Mouse (Mus musculus) CH12F3 (cell line): ENCODE data around the gene Klhl11.

Source experiments
- in situ Hi-C: fragments of 300-500 bp; cut with MboI; formaldehyde crosslinking; loops from 2 replicates; pipeline ENCODE4 v1.14.3; 2020; ENCODE audit warnings: low sequenced_read_pairs

Klhl11 gene

DNA sequence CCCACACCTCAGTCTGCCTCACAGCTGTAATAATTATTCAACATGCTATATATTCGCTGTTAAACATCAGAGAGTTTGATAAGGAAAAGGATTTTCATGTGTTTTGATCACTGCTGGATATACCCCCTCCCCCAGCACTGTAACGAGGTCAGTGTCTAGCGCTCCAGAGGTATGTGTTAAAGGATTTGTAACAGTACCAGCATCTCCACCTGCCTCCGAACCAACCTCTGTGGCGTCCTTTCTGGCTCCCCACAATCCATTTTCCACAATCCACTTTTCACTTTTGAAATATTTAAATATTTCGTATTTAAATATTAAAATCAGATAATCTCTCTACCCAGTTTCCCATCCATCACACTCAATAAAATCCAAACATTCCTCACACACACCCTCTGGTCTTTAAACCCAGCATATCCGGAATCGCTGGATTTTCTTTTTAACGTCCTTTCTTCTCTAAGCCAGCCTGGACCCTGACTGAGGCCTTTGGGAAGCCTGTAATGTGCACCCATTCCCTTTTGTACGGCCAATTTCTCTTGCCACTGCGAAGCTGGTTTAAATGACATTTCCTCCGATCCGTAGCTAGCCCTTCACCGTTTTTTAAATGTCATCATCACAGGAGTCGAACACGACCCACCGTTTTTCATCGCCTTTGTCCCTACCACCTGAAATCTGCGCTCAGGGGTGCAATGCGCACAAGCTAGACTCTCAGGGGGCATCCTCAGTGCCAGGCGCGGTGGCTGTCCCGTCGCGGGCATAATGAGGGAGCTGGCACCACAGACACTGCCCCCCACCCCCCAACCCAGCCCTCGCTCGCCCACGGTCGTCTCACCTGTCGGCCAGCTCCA is 967 bp downstream of the Klhl11 start:
- in situ Hi-C loops: no loop called here

DNA sequence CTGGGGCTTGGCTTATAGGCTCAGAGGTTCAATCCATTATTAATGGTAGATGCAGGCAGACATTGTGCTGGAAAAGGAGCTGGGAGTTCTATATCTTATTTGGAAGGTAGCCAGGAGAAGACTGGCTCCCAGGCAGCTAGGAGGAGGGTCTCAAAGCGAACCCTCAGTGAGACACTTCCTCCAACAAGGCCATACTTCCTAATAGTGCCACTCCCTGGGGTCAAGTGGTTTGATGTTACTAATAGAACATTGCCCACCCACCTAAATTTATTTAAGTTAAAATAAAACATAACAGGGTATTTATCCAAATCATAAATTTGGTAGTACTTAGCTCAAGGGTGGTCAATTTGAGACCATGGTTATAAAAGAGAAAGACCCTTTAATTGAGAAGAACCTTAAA is 6.7 kb downstream of the Klhl11 start:
- in situ Hi-C loops: no loop called here

DNA sequence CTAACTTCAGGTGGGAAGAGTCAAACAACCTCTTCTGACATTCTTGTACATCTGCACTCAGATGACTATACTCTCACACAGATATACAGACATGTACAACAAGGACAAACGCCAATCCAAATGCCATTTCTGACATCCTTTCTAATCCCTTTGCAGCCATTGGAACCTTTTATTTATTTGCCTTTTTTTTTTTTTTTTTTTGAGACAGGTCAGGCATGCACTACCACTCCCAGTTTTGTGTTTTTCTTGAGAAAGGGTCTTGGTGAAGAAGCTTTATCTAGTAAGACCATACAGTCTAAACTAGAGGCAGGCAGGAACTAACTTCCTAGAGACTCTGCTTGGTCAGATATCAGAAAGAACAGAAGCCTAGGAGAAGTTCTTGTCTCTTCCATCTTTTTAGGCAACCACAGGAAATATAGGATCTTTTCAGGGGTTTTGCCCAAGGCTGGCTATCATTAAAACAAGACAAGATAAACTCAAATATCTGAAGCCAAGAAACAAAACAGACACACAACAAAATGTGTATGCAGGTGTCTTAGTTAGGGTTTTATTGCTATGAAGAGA is 7.2 kb downstream of the Klhl11 start:
- in situ Hi-C loops: no loop called here

DNA sequence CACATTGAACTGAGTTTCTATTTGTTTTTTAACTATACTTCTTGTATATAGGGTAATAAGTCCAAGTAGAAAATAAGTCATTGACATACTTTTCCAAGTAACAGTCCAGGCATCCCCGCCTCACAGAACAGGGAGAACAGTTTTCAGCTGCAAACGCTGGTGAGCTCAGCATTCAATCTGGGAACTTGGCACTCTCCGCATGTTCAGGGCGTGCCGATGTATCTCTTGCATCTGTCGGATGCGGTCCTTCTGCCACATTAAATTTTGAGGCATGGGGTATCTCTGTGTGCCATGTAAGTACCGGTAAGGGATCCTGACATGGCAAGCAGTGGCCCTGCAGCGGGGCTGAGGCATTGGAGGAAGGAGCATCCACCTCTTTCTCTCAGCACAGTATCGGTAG is 9.8 kb downstream of the Klhl11 start:
- in situ Hi-C loops: no loop called here

DNA sequence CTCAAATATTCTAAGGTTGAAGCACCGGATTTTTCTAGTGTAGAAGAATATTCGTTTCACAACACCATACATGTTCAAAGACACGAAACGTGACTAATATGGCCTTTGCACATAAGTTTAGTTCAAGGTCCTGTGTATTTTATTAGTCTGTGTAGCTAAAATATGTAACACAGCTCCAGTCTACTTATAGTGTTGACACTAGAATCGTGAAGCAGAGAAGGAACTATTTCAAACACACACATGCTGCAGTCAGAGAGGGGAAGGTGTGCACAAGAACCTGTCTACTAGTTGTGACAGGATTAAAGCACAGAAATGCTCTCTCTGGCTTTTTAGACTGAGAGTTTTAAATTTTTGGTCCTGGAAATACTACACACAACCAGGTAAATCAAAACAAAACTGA is 14.8 kb downstream of the Klhl11 start:
- in situ Hi-C loops: no loop called here

DNA sequence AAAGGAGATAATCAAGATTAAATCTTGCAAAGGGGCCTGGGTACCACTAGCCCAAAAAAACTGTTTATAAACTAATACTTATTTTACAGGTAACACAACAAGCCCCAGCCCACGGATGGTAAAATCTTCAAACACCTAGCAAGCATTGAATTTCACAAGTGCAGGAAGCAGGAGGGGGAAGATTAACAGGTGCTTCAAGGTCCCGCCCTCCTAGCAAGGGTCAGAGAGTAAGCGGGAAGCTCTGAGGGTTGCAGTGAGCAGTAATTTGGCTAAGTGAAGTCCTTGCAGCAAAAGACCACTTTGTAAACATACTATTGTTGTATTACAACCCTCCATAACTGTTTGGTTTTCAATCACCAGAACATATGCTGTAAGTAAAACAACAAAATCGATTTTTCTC is 15.3 kb downstream of the Klhl11 start:
- in situ Hi-C loops: no loop called here

DNA sequence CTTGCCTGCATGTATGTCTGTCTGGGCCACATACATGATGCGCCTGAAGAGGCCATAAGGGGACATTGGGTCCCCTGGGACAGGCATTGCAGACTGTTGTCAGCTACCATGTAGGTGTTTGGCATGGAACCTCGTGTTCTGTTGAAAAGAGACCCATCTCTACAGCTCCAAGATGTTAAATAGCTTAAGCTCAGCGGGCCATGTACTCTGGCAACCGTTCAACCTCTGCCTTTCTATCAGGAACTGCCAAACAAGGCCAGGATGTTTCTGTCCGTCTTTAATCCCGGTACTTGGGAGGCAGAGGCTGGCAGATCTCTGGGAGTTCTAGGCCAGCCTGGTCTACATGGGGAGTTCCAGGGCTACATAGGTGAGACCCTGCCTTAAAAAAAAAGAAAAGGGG is 29.9 kb downstream of the Klhl11 start:
- in situ Hi-C loops: no loop called here

DNA sequence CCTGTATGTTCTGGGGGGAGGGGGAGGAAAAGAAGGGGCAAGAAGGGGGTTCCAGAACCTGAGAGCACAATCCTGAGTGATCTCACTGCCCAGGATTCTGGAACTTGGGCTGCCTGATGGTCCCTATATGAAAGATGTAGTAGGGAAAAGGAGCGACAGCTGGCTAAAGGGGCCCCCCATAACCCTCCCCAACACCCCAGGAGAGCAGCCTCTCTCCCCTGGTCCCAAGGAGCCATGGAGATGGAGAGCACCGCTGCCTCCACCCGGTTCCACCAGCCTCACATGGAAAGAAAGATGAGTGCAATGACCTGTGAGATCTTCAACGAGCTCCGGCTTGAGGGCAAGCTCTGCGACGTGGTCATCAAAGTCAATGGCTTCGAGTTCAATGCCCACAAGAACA is 30.7 kb downstream of the Klhl11 start, which contains the start of the genes Nt5c3b and Klhl10:
TSS of gene Nt5c3b (minus strand) at position 12 of the 400 bp plus-strand sequence.
TSS of gene Klhl10 (plus strand) at position 121 of the 400 bp plus-strand sequence.
- in situ Hi-C loops: no loop called here

DNA sequence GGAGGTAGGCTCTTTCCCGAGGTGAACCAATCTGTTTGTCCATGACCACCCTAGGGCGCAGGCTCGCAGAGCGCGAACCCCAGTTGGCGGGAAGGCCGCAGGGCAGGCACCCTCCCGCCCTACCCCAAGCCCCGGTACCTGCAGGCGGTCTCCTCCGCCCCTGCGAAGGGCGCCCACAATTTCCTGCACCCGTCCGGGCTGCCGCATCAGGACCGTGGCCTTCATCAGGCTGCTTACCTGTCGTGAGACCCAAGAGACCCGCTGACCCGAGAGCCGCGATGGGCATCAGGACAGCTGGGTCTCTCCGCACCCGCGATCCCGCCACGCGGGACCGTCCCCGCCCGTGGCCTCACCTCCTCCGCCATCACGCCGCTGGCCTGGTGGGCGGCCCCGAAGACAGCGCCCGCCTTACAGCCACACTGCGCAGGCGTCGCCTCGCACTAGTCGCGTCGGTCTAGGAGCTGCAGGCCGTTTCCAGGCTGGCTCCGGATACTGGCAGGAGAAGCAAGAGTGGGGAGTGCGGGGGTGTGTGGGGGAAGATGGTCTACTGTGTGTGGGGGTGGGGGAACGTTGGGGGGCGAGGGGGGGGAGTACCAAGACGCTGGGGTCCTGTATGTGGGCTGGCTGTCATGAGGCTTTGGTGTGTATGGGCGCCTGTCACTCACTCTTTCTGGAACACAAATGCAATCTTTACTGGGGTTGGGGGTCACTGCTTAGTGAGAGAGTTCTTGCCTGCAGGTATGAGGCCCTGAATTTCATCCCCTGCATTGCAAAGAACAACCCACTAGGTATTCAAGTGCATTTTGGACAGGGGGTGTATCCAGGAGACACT is 31.6 kb downstream of the Klhl11 start:
- in situ Hi-C loops: no loop called here

DNA sequence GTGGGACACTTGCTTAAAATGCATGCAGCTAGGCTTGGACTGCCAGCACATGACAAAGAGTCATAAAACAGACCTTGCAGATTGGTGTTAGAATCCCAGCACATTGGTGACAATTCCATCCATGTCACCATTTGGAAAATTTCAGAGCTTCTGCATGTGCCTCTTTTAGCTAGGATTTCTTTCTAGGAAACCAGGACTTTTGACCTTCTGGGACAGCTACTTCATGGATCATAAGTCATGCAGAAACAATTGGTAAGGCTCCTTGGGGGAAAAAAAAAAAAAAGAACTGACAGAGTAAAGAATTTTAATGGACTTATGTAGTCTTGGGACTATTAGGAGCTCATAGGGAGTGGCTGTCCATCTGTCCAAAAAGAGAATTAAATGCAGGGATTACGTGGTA is 34.6 kb downstream of the Klhl11 start:
- in situ Hi-C loops: no loop called here

DNA sequence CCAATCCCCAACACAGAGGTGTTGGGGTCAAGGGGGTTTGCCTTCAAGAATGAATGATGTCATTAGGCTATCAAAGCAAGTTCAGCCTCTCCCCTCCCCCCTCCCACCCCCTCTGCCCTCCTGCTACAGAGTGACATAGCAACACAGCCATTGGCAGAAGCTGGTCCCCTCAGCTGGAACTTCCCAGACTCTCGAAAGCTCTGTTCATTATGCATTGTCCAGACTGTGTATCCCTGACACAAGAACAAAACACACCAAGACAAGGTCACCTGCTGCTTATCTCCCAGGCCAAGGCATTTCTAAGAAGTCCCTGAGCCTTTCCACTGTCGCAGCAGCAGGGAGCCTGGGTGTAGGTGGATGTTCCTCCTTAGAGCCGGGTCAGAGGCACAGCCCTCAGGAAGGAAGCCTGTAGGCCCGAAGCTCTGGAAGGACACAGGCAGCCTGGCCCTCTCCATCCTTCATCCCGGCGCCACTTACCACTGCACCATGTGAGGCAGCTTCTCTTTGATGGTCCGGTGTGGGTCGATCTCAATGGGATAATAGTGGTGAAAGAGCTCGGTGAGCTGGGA is 36.8 kb downstream of the Klhl11 start:
- in situ Hi-C loops: no loop called here

DNA sequence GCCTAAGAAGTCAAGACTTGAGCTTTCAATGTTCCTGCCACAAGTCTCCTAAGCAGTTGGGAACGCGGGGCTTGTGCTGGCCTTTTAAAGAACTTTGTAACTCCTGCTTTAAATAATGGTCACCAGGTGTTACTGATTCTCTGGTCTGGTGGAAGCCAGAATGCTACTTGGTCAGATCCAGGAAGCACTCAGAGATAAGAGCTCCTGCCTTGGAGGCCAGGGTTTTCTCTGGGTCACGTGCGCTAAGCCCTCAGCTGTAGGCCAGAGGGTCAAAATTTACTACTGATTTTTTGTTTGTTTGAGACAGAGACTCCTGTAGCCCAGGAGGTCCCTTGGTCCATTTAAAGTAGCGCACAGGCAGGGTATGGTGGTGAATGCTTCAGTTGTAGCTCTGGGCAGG is 40.5 kb downstream of the Klhl11 start:
- in situ Hi-C loops: no loop called here

DNA sequence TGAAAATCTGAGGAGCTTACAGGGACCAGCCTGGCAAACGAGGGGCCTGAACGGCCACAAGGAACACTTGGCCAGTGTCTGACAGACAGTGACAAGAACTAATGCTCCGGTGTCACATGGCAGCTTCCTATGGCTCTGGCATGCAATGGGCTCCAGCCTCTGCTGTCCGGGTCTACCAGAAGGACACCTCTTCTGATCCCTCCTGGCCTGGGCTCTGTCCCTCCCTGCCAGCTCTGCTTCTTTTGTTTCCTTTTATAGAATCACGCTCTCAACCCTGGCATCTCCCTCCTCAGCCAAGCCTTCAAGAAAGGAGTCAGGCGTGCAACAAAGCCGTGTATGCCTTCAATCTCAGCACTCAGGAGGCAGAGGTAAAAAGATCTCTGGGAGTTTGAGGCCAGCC is 42.5 kb downstream of the Klhl11 start:
- in situ Hi-C loops: no loop called here

DNA sequence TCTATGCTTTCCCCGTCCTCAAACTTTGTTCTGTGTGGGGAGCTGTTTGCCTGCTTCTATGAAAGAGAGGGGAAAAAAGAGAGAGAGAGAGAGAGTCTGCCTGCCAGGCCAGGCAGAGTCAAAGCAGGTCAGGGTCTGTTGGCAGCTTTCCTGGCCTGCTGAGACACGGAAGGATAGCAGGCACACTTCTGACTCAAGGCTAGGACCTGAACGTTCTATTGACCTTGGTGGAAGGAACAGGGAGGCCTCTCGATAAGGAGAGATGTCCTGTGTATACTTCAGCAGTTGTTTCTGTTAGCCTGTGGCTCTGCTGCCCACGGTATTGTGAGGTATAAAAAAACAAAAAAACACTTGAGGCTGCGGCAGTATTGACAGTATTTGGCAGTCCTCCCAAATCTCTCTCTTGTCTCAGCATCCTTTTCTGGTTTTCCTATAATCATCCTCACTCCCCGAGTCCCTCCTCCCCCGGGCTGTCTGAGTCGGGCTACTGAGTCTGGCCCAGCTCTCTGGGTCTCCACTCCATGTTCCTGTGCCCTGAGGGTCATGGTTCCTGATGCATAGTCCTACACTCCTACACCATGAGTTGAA is 43.8 kb downstream of the Klhl11 start:
- in situ Hi-C loops: no loop called here

DNA sequence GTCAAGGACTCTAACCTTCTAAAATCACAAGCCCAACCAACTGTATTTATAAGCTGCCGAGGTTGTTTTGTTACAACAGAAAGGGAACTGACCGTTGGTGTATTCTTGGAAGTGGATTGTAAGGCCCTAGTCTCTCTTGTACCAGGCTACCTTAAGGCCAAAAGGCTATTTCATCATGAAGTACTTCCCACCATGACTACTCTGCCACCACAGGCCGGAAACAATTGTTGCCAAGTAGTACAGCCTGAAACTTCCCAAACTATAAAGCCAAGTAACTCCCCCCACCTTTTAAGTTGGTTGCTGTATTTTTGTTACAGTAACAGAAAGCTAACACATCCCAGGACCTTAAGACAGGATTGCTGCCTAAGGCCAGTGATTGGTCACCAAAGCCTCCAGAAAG is 45.7 kb downstream of the Klhl11 start:
- in situ Hi-C loops: no loop called here

DNA sequence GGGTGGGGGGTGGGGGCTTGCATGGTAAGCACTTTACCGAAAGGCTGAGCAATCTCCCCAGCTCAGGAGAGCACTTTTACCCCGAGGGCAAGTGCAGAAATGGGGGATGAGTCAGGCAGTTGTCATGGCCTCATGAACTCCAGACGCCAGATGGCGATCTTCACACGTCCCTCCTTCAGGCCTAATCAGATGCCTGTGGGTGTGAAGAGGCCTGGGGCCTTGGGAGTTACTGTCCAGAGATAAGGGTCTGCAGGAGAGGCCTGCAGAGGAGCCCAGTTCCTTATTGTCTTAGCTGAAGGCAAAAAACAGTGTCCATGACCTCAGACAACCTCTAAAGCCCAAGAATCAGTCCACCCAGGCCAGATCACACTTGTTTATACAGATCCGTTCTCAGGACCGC is 46.7 kb downstream of the Klhl11 start:
- in situ Hi-C loops: no loop called here

DNA sequence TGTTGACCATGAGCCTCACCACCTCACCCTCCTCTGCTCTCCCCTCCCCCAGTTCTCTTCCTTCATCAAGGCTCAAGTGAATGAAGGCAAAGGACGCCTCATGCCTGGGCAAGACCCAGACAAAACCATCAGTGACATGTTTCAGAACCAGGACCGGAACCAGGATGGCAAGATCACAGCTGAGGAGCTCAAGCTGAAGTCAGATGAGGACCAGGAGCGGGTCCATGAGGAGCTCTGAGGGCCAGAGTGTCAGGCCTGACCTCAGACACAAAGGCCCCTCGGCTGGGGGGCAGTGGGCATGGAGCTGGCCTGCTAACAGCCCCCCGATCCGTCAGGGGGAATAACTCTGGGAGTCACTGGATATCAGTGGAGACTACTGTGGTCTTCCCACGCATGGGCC is 48.7 kb downstream of the Klhl11 start:
- in situ Hi-C loops: no loop called here

DNA sequence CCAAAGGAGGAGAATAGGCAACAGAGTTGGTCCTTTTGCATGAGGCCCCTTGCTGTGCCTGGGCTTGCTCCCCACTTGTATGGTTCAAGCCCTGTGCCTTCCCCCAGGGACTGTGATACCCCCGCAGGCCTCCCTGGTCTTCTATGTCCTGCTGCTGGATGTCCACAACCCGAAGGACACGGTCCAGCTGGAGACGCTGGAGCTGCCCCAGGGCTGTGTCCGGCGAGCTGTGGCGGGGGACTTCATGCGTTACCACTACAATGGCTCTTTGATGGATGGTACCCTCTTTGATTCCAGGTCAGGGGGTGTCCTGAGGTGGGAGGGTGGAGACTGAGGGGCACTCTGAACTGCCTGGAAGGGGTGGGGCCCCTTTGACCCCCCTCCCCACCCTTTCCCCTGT is 51.0 kb downstream of the Klhl11 start:
- in situ Hi-C loops: no loop called here

DNA sequence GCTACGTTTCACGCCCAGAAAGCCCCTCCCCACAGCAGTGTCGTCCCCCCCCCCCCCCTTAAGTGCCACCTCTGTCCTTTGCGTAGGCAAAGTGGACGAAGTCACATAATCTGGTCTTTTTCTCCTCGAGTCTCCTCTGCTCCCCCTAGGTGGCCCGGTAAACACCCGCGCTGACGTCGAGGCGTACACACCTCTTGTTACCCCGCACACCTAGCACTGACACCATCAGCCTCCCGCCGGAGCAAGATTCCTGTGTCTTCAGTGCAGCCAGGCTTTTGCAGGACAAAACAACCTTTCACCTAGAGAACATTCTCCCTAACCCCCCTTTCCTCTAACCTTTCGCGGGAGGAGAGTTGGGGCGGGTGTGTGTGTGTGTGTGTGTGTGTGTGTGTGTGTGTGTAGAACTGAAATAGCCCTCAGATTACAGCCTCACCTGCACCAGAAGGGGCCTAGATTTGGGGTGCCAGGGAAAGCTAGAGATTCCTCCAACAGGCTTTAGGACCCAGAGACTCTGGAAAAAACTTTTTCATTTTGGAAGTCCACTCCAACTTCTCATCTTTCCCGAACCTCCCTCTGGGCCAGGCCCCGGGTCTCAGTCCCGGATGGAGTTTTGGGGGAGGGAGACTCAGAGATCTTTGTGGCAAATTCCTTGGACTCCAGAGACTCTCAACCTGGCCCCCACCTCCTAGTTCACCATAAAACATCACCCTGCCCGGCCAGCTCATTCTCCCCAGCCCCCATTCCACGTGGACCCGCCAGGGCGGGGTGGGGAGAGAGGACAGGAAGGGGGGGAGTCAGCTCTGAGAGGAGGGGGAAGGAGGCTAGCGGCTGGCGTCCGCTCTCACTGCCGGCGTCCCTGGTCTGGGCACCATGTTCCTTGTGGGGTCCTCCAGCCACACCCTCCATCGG is 57.4 kb downstream of the Klhl11 start, which contains the start of gene Fkbp10:
TSS of gene Fkbp10 (plus strand) at position 784 of the 909 bp plus-strand sequence.
- in situ Hi-C loops: no loop called here
